Mouse (Mus musculus) retina, postnatal 1 day (tissue): ENCODE data around the gene Klhl5.
A peak's percentile ranks its signal among the peaks of the same experiment; 100 is the strongest.
"Not testable (repeated sequence)": the region's sequence is repeated elsewhere in the genome, so short reads cannot be mapped to it uniquely, and the experiment has no call there.

Experiments used
- DNase-seq: peaks from one replicate; pipeline ENCODE4 v3.0.0-alpha.2; 2012

Klhl5 gene

DNA sequence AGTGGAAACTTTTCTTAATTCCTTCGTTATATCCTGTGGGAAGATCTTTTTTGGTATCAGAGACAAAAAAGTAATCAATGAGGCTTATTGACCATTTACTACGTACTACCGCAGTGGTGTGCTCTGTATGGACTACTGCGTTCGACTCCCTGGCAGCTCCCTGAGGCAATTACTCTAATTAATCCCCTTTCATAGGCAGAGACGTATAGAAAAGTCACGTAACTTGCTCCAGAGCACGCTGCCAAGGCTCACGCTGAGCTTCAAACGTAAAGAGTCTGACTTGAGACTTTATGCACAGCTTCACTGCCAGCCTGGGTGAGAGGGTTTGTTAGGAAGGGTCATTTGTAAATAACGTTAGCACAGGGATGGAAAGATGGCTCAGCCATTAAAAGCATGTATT lies 7.3 kb upstream of the Klhl5 start:
- peak; percentile 6 for DNase-seq

DNA sequence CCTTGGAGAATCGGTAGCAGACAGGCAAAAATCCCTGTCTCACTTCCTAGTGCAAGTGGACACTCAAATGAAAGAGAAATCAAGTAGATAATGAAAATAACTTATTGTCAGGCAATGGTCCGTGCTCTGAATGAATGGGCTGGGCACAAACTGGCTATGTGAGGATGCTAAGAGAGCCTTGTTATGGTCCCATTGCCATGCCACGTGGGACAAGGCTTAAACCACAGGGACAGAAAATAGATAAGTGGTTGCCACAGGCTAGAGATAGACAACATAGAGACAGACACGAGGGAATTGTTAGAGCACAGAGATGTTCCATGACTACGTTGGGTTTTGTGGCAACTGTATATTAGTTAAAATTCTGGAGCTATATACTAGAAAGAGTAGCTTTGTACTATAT lies 6.1 kb upstream of the Klhl5 start:
- no peak for DNase-seq

DNA sequence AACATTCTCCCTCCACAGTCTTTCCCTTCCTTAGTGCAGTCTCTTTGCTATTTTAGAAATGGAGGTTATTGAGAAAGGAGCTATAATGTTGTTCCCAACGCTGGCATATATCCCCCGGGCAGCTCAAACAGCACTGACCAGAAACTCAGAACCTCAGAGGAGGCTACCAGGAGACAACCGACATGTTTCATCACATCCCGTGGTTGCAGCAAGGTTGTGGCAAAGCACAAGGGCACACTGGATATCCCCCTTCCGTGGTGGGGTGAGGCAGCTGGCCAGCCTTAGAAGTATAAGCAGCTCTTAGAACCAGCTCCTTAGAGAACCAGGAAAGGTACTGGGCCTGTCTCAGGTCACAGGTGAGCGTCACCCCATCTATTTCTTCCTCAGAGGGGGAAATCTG lies 5.7 kb upstream of the Klhl5 start:
- DNase-seq: no peak

DNA sequence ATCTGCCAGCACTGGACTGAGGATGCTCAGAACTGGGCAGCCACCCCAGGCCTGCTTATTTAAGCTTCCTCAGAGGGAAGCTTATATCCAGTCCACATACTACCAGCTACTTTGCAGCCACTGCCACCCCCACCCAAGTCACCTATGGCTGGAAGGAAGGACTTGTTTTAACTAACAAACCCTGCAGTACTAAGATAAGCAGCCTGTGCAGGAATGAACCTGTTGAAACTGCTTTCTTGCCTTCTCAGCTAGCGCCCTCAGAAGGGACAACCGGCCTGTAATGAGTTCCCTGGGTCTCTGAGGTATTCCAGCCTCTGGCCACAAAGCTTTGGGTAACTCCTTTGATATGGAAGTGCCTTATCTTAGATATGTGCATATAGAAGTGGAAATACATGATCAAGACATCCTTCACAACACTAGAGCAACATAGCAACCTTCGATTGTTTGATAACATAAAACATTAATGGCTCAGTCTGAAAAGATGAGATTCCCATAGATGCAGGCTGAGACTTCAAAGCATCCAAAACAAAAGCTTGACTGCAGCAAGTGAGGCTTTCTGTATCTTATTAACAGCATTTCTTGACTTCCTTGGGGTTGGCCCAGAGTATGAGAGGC lies 5.2 kb upstream of the Klhl5 start:
- no peak for DNase-seq

DNA sequence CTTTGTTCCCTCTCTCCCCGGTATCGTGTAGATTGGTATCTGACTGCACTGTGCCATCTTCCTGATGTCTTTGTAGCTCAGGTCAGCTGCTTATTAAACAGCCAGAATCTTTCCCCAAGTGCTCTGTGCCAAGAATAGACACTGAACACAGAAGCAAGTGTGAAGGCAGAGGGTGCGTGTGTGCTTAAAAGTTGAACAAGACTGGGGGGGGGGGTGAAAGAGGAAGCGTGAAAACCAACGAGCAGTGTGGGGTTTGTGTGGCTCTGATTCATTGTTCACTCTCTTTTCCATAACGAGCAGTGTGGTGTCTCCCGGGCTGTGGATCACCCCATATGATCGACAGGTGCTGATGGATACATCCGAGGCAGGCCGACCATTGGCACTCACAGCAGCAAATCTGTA lies 4.7 kb upstream of the Klhl5 start:
- no peak for DNase-seq

DNA sequence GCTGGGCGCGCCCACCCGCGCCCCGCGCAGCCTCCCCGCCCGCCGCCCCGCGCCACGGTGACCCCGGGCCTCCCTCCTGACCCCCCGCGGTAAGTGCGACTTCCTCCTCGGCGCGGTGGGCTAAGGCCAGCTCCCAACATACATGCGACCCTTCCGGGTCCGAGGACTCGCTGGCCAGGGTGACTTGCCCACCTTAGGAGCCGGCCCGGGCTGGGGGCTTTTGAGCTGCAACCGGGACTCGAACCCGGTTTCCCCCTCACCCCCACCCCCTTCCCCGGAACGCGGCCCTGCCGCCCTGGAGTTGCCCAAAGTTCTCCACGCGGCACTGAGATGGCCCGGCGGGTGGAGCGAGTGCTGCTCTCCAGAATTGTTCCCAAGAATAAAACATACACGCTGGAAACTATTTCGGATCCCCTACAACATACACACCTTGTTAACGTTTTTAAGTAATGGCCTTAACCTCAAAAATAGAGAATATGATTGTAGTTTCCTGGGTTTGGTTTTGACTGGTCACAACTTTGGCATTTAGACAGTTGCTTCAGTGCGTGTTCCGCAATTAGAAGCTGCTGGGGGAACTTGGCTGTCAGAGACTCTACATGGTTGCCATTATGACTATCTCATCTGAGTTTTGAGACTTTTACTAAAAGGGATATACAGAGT lies 564 bp downstream of the Klhl5 start:
- peak; percentile 20 for DNase-seq

DNA sequence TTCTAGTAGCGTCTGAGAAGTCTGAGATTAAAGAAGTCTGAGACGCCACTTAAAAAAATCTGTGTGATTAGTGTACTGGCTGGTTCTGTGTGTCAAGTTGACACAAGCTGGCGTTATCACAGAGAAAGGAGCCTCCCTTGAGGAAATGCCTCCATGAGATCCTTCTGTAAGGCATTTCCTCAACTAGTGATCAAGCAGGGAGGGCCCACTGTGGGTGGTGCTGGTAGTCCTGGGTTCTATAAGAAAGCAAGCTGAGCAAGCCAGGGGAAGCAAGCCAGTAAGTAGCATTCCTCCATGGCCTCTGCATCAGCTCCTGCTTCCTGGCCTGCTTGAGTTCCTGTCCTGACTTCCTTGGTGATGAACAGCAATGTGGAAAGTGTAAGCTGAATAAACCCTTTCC lies 4.9 kb downstream of the Klhl5 start:
- not testable (repeated sequence) for DNase-seq

DNA sequence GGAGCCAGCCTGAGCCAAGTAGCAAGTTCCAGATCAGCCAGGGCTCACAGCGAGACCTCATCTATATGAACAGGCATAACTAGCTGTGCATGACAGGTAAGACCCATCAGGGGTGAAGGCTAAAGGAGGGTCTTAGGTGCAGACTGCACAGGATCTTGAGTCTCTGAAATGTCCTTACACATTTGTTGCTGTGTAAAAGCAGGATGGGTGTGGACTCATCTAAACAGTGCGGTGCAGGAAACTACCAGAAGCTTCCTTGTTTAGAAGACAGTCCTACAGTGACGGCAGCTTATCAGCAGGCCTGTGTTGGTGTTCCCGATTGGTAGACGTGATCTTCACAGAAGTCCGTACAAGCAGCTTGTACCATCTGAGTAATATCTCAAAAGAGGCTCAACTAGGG lies 6.0 kb downstream of the Klhl5 start:
- no peak for DNase-seq

DNA sequence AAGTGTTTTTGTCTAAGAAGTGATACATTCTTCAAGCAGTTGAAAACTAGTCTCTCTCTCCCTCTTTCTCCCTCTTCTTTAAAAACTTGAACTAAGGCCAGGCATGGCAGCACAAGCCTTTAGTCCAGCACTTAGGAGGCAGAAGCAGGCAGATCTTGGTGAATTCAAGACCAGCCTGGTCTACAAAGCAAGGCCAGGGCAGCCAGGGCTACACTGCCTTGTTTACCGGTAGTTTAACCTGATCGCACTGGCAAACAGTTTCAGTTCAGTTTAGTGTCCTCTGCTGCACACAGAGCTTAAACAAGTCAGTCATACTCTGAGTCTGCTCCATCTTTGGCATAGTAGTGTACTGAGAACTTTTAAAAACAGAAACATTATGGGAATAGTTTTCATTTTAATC lies 9.4 kb downstream of the Klhl5 start:
- no peak for DNase-seq

DNA sequence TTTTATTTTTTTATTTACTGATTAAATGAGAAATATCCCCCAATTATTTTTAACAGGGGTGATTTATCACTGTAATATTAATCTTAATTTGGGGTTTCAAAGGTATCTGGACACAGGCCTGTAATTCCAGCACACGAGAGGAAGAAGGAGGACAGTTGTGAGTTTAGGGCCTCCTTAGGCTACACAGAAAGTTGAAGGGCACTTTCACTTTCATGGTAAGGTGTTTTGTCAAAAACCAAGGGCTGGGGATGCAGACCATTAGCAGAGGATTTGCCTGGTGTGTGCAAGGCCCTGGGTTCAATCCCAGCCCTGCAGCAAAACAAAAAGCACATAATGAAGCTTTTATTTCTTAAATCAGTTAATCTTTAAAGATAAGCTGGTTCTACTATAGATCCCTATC lies 12.2 kb downstream of the Klhl5 start:
- DNase-seq: no peak

DNA sequence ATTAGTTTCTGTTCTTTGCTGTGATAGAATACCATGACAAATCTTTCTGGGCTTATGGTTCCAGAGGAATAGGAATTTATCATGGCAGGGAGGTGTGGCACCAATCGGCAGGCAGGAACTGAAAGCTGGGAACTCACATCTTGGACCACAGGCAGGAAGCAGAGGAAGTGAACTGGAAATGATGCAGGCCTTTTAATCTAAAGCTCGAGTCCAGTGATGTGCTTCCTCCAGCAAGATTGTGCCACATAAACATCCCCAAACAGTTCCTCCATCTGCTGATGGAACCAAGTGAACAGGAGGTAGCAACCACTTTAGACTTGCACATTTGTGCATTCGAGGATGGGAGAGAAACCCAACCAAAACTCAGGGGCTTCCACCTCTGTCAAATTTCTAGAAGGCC lies 12.6 kb downstream of the Klhl5 start:
- DNase-seq: no peak

DNA sequence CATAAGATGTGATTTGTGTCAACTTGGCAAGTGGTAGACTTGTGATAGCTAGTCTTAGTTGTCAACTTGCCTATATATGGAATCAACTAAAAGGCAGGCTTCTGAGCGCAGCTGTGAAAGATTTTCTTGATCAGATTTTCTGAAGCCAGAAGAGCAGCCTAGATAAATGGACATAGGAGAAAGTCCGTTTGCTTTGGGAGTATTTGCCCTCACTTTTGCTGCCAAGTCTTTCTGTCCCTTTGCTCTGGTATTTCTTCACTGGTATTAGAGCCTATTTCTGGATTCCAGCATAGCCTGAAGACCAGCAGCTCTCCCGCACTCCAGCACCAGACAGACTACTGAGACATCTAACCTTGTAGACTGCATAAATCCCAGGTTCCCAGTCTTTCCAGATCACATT lies 15.3 kb downstream of the Klhl5 start:
- no peak for DNase-seq

DNA sequence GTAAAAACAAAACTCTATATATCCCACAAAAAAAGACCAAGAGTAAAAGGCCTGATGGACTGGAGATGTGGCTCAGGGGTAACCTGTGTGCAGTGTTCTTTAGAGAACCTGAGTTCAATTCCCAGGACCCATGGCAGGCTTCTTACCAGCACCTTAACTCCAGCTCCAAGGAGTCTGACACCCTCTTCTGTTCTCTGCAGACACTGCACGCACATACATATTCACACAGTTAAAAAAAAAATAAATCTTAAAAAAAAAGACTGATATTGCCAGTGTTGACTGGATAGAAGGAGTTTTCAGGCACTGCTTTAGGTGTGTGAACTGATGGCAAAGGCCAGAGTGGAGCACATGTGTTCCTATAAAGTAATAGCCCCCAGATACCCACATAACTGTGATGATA lies 18.8 kb downstream of the Klhl5 start:
- no peak for DNase-seq

DNA sequence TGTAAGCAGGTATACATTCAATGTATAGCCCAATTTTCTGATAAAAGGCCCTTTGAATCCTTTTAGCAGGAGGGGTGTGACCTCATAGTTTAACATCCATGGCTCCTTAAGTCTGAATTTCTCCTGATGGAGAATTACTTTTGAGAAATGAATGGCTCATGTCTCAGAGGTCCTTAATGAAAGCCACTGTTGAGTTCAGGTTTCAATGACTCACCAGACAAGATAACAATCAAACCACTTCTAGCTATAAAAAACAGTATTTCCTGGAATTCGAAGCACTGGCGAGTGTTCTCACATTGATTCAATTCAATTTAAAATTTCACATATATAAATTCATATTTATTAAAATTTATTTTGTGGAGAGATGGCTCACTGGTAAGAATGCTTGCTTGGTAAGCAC lies 21.1 kb downstream of the Klhl5 start:
- no peak for DNase-seq

DNA sequence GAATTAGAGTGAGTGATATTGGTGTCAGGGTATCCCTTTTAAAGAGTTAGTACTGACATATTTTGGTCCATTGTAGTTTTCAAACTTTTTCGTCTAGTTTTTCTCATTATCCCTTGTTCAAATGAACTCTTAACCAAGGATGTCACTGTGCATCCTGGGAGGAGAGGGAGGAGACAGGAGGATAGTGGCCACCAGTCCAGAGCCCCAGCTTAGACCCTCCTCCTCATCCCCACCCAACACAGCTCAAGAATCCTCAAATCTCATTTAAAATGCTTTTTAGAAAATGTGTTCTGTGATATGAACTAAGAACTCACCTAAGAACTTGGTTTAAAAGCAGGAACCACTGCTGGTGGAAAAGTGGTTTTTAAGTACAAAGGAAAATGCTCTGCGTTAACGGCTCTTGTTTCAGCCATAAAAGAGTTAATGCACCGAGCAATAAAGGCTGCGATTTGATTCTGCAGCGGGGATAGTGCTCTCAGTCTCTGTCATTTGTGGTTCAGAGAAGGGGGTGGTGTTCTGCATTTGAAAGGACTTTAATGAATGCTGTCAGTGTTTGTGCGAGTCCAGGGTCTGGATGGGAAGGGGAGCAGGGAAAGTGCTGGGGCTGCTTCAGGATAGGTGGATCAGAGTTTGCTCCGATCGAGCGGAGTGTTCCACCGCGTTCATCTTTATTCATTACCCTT lies 23.3 kb downstream of the Klhl5 start:
- peak; percentile 79 for DNase-seq

DNA sequence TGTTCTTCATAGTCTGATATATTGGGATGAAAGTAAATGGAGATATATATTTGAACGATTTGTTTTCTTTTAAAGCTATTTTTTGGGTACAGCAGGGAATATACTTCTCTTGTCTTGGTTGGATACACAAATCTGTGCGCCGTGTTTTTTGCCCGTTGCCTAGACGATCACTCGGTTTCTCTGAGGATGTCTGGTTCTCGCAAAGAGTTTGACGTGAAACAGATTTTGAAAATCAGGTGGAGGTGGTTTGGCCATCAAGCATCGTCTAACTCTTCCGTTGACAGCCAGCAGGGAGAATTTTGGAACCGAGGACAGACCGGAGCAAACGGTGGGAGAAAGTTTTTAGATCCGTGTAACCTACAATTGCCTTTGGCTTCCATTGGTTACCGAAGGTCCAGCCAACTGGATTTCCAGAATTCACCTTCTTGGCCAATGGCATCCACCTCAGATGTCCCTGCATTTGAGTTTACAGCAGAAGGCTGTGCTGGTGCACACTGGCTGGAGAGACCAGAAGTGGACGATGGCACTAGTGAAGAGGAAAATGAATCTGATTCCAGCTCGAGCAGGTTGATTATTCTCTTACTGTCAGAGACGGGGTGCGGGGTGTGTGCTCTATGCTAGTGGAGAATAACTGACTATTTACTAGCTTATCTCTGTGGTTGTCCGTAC lies 24.0 kb downstream of the Klhl5 start:
- DNase-seq: peak; percentile 59

DNA sequence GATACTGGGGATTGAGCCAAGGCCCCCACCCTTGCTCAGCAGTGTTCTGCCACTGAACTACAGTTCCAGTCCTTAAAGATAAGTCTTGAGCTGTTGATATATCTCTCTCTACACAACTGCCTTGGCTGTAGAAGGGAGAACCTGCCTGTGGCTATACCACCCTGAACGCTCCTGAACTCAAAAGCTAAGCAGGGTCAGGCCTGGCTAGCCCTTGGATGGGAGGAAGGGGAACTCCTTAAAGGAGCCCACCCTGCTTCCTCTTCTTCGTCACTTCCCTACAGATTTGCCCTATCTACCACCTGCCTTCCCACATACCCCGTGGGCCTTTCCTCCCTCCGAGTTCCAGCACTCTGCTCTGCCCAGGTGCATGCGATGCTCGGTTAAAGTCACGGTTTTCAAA lies 28.8 kb downstream of the Klhl5 start:
- DNase-seq: no peak

DNA sequence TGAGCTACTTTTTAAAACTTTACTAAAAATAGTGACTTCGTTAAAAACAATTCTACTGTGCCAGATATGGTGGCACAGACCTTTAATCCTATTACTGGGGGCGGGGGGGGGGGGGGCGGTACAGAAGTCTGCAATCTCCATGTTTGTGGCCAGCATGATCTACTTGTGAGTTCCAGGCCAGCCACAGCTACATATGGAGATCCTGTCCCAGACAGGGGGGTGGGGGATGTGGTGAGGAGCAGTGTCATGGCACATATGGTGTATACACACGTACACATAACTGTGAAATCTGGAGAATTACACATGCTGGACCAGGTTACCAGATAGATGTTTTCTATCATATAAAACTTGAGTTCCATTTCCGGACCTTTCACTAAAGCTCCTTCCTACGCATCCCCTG lies 29.7 kb downstream of the Klhl5 start:
- no peak for DNase-seq

DNA sequence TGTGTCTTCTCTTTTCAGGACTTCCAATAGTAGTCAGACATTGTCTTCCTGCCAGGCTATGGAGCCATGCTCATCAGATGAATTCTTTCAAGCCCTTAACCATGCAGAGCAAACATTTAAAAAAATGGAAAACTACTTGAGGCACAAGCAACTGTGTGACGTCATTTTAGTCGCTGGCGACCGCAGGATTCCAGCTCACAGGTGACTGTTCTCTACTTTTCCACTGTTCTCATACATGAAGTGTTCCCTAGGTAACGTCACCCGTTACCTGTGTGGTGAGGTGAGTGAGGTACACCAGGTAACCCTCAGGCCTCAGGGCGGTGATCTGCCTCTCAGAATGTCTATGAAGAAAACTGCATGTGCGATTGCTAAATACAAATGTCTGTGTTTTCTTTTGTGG lies 33.9 kb downstream of the Klhl5 start:
- no peak for DNase-seq

DNA sequence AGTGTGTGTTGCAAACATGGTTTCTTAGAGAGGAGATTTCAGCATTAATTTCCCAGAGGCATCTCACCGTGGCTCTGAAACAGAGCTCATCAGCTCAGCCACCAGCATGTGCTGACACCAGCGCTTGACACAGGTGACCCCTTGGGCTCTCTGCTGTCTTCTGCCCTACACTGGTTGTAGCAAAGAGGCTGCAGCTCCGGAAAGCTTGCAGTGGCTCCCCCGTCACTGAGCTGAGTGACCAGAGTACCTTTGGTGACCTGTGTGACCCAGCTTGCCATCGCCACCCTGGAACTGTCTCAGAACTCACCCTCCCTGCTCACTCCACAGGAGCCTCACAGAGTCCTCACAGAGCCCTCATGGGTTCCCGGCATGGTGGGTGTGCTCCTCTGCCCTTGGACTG lies 34.9 kb downstream of the Klhl5 start:
- no peak for DNase-seq

DNA sequence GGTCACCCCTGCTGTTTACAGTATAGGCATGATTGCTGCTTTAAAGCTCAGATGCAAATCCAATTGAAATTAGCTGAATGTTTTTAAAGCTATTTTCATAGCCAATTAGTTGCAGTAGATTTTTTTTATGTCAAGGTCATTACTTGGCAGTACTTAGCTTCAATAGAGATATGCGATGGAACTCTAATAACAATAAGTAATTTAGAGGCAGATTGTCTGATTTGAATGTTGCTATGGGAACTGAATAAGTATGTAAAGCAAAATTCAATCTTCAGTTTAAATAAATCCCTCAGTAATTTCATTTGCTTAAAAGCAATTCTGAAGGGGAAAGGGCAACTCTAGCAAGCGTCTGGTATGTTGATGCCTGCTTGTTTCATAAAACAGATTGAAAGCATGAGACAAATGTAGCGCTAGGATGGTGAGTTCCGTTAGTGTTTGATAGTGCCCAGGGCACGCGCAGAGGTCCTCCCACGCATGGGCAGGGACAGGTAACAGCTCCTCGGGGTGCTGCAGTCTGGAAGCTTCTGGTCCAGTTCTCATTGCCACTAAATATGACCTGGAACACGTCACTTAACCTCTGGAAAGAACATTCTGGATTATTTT lies 38.3 kb downstream of the Klhl5 start:
- no peak for DNase-seq

DNA sequence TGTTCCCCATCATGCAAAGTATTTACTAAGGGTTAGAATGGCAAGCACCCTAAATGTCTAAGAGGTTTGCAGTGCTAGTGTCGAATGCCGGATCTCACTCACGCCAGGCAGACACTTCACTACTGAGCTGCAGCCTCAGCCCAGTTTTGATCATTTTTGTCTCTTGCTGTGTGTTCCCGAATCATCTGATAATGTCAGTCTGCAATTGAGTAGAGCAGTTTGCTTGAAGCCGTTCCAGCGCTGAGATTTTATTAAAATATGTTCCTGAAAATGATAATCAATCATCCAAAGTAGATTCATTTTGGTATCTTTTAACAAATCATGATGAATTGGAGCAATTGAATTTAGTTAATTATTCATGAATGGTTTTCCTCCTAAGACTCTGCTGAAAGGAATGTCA lies 39.4 kb downstream of the Klhl5 start:
- no peak for DNase-seq

DNA sequence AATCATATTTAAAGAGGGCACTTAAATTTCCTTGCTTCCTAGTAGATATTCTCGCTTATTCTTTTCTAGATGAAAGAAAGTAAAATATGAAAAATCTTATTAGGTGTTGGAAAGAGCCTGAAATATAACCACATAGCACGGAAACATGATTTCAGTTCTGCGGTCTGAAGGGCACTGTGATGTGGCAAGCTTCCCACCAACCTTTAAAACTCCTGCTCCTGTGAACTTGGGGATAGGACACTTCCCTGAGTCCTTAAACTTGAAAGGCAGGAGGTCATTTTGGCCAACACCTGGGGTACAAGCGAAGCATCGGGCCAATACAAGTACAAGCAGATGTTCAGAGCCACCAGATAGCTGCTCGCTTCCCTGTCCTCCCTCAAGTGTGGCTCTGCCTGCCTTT lies 42.4 kb downstream of the Klhl5 start:
- no peak for DNase-seq
